Mouse (Mus musculus) MEL (cell line): ENCODE measurements at regions not wholly inside any gene's neighbourhood (a gene's known extent, or its start where the extent isn't known, plus 50 kb on each side); places are given as distances from the start of the nearest gene placed in this dataset.

Experiments
- DNase-seq: peaks from one replicate; pipeline ENCODE4 v3.0.0; 2011; ENCODE audit warnings: low read depth, low spot score
- H3K27ac ChIP-seq: 2 replicates; pipeline ENCODE4 v1.5.1; 2012; ENCODE audit warnings: low read depth, mild to moderate bottlenecking, control low read depth, low read length, moderate library complexity; ENCODE audit not compliant: control insufficient read depth
- H3K27me3 ChIP-seq, 2 experiments: fragments of 150-350 bp in 1 of 2; sonication (generic) in 1 of 2; 2 replicates each; pipeline ENCODE4 v1.6.1; 2012; ENCODE audit warnings: low read length in 2 of 2, mild to moderate bottlenecking in 2 of 2, improper control_type of control experiment in 1 of 2, moderate library complexity in 1 of 2; ENCODE audit not compliant: insufficient read depth in 2 of 2, control insufficient read depth in 1 of 2
- H3K36me3 ChIP-seq, 2 experiments: 2 replicates each; pipeline ENCODE4 v1.6.1; 2012 to 2014; ENCODE audit warnings: low read length in 2 of 2, improper control_type of control experiment in 1 of 2, inconsistent platforms in 1 of 2, mild to moderate bottlenecking in 1 of 2; ENCODE audit not compliant: insufficient read depth in 2 of 2, control insufficient read depth in 1 of 2
- H3K4me1 ChIP-seq, 2 experiments: fragments of 150-350 bp in 1 of 2; sonication (generic) in 1 of 2; 2 replicates each; pipeline ENCODE4 v1.6.1; 2012; ENCODE audit warnings: low read length in 2 of 2, improper control_type of control experiment in 1 of 2, mild to moderate bottlenecking in 1 of 2; ENCODE audit not compliant: insufficient read depth in 2 of 2, control insufficient read depth in 1 of 2
- H3K4me3 ChIP-seq, 2 experiments: fragments of 150-350 bp in 1 of 2; sonication (generic) in 1 of 2; 2 replicates each; pipeline ENCODE4 v1.5.1; 2012; ENCODE audit warnings: low read depth in 2 of 2, low read length in 2 of 2, mild to moderate bottlenecking in 2 of 2, moderate library complexity in 2 of 2, control low read depth in 1 of 2, improper control_type of control experiment in 1 of 2; ENCODE audit not compliant: control insufficient read depth in 1 of 2, insufficient read depth in 1 of 2
- H3K79me2 ChIP-seq: 2 replicates; pipeline ENCODE4 v1.6.1; 2012; ENCODE audit warnings: mild to moderate bottlenecking, low read length, moderate library complexity; ENCODE audit not compliant: control insufficient read depth, poor library complexity, insufficient read depth
- H3K9ac ChIP-seq: 2 replicates; pipeline ENCODE4 v1.6.1; 2012; ENCODE audit warnings: low read depth, mild to moderate bottlenecking, control low read depth, low read length, moderate library complexity; ENCODE audit not compliant: control insufficient read depth, poor library complexity, severe bottlenecking
- H3K9me3 ChIP-seq: fragments of 150-350 bp; sonication (generic); replicated peaks from 2 replicates; pipeline ENCODE4 v1.6.1; 2012; ENCODE audit warnings: mild to moderate bottlenecking, low read length, improper control_type of control experiment, moderate library complexity; ENCODE audit not compliant: insufficient read depth
- CHD2 ChIP-seq: IDR thresholded peaks from 2 replicates; pipeline ENCODE4 v1.6.1; 2011; ENCODE audit warnings: low read length, improper control_type of control experiment
- EP300 ChIP-seq, 2 experiments: IDR thresholded peaks; 2 replicates each; pipeline ENCODE4 v1.6.1; 2011; ENCODE audit warnings: improper control_type of control experiment in 2 of 2, low read length in 2 of 2, low read depth in 1 of 2, mild to moderate bottlenecking in 1 of 2
- ETS1 ChIP-seq: IDR thresholded peaks from 2 replicates; pipeline ENCODE4 v1.6.1; 2012; ENCODE audit warnings: low read depth, mild to moderate bottlenecking, inconsistent platforms, low read length, improper control_type of control experiment, moderate library complexity
- GABPA ChIP-seq: IDR thresholded peaks from 2 replicates; pipeline ENCODE4 v1.6.1; 2012; ENCODE audit warnings: low read depth, mild to moderate bottlenecking, inconsistent platforms, low read length, improper control_type of control experiment, moderate library complexity
- GATA1 ChIP-seq: IDR thresholded peaks from 2 replicates; pipeline ENCODE4 v1.6.1; 2011; ENCODE audit warnings: low read depth, low read length, improper control_type of control experiment
- KAT2A ChIP-seq: conservative IDR thresholded peaks from 2 replicates; pipeline ENCODE4 v1.6.1; 2012; ENCODE audit warnings: low read depth, low read length, improper control_type of control experiment, inconsistent platforms
- MAFK ChIP-seq: IDR thresholded peaks from 2 replicates; pipeline ENCODE4 v1.6.1; 2011; ENCODE audit warnings: low read depth, mild to moderate bottlenecking, low read length, improper control_type of control experiment, borderline replicate concordance
- MEF2A ChIP-seq: IDR thresholded peaks from 2 replicates; pipeline ENCODE4 v1.6.1; 2014; ENCODE audit warnings: low read depth, mild to moderate bottlenecking, inconsistent platforms, low read length, improper control_type of control experiment; ENCODE audit not compliant: poor library complexity, insufficient replicate concordance, severe bottlenecking; ENCODE audit errors: extremely low read depth
- MYC ChIP-seq: IDR thresholded peaks from 2 replicates; pipeline ENCODE4 v1.6.1; 2011; ENCODE audit warnings: low read depth, mild to moderate bottlenecking, low read length, improper control_type of control experiment, moderate library complexity
- NRF1 ChIP-seq: IDR thresholded peaks from 2 replicates; pipeline ENCODE4 v1.6.1; 2014; ENCODE audit warnings: low read depth, mild to moderate bottlenecking, inconsistent platforms, low read length, improper control_type of control experiment, moderate library complexity; ENCODE audit not compliant: poor library complexity, insufficient read depth, severe bottlenecking
- POLR2A ChIP-seq, 2 experiments: IDR thresholded peaks; 2 replicates each; pipeline ENCODE4 v1.6.1; 2011 to 2012; ENCODE audit warnings: low read length in 2 of 2, mild to moderate bottlenecking in 2 of 2, control low read depth in 1 of 2, improper control_type of control experiment in 1 of 2, low read depth in 1 of 2, moderate library complexity in 1 of 2; ENCODE audit not compliant: control insufficient read depth in 1 of 2, insufficient read depth in 1 of 2, poor library complexity in 1 of 2
- POLR2AphosphoS2 ChIP-seq: IDR thresholded peaks from 2 replicates; pipeline ENCODE4 v1.6.1; 2011; ENCODE audit warnings: low read length, improper control_type of control experiment
- RAD21 ChIP-seq: IDR thresholded peaks from 2 replicates; pipeline ENCODE4 v1.6.1; 2011; ENCODE audit warnings: mild to moderate bottlenecking, low read depth, low read length, improper control_type of control experiment
- RCOR1 ChIP-seq: IDR thresholded peaks from 2 replicates; pipeline ENCODE4 v1.6.1; 2012; ENCODE audit warnings: low read depth, mild to moderate bottlenecking, inconsistent platforms, low read length, improper control_type of control experiment
- SIN3A ChIP-seq: IDR thresholded peaks from 2 replicates; pipeline ENCODE4 v1.6.1; 2012; ENCODE audit warnings: low read length, improper control_type of control experiment, inconsistent platforms
- TAL1 ChIP-seq: IDR thresholded peaks from 2 replicates; pipeline ENCODE4 v1.6.1; 2012; ENCODE audit warnings: mild to moderate bottlenecking, inconsistent platforms, low read length, moderate library complexity, mixed read lengths
- TCF12 ChIP-seq: IDR thresholded peaks from 2 replicates; pipeline ENCODE4 v1.6.1; 2014; ENCODE audit warnings: low read depth, mild to moderate bottlenecking, inconsistent platforms, low read length, improper control_type of control experiment, moderate library complexity
- ZC3H11A ChIP-seq: IDR thresholded peaks from 2 replicates; pipeline ENCODE4 v1.6.1; 2012; ENCODE audit warnings: low read depth, mild to moderate bottlenecking, inconsistent platforms, low read length, improper control_type of control experiment
- ZMIZ1 ChIP-seq: IDR thresholded peaks from 2 replicates; pipeline ENCODE4 v1.6.1; 2012; ENCODE audit warnings: low read depth, mild to moderate bottlenecking, inconsistent platforms, low read length, improper control_type of control experiment, moderate library complexity
- ZNF384 ChIP-seq: IDR thresholded peaks from 2 replicates; pipeline ENCODE4 v1.6.1; 2012; ENCODE audit warnings: low read depth, mild to moderate bottlenecking, inconsistent platforms, low read length, improper control_type of control experiment

- TF ChIP-seq ZNF384, result no peak
- no peak for TF ChIP-seq TCF12
- TF ChIP-seq GABPA, result no peak
- TF ChIP-seq MEF2A, result no peak
- no peak for TF ChIP-seq ETS1
- no peak for TF ChIP-seq POLR2AphosphoS2
- TF ChIP-seq MYC, result no peak
- no peak for TF ChIP-seq CHD2
- no peak for TF ChIP-seq TAL1
- TF ChIP-seq KAT2A, result no peak
- no peak for TF ChIP-seq ZMIZ1
- no peak for TF ChIP-seq GATA1
- no peak for TF ChIP-seq MAFK
- no peak for DNase-seq
- Histone ChIP-seq H3K9ac (no peak overlapping the region), H3K4me1 (no peaks in the 10 kb centered on the region), H3K27me3 (no peaks in the 10 kb centered on the region), H3K27ac (no peak overlapping the region), H3K79me2 (no peaks in the 10 kb centered on the region), H3K36me3 (no peaks in the 10 kb centered on the region), H3K4me3 (no peak overlapping the region), H3K9me3 (no peaks in the 10 kb centered on the region)
Observed at GRCm38 (mm10) chr11:40851361-40851760, 96.2 kb upstream of the Ccng1 start.

GRCm38 (mm10) chr11:40850652-40851092, 95.6 kb upstream of the Ccng1 start:
- TF ChIP-seq POLR2A (IDR thresholded peaks at IDR 0.05; ENCODE audit: control insufficient read depth in 1 of 2, insufficient read depth in 1 of 2, low read depth in 1 of 2, low read length in 2 of 2, poor library complexity in 1 of 2) (no peak), KAT2A (no peak), RCOR1 (no peak), ZC3H11A (no peak), TAL1 (no peak), RAD21 (no peak), EP300 (IDR thresholded peaks at IDR 0.05; ENCODE audit: low read depth in 1 of 2, low read length in 2 of 2) (no peak), SIN3A (no peak), NRF1 (no peak)
- H3K36me3 ChIP-seq, result no peaks in the 10 kb centered on the region
- no peaks in the 10 kb centered on the region for H3K4me1 ChIP-seq
- no peak overlapping the region for H3K27ac ChIP-seq
- H3K4me3 ChIP-seq, result no peak overlapping the region
- H3K9me3 ChIP-seq, result no peaks in the 10 kb centered on the region
- no peak overlapping the region for H3K9ac ChIP-seq
- DNase-seq, result no peak
- H3K27me3 ChIP-seq, result no peaks in the 10 kb centered on the region
- H3K79me2 ChIP-seq, result no peaks in the 10 kb centered on the region
